Mouse (Mus musculus): ENCODE results near the gene Rpl9. TPM values are rescaled to one million over a fixed set of nuclear protein-coding genes. Genes with fewer than 3 reads are reported as not detected.

The Rpl9 gene
- polyA plus RNA-seq, 1 experiment from 2014 or later: 793 TPM

- no peaks in the 10 kb centered on the region for H3K27me3 ChIP-seq
- no peaks in the 10 kb centered on the region for H3K9me3 ChIP-seq (replicated peaks)
- H3K4me2 ChIP-seq: no peak overlapping the region
- ATAC-seq: no peak
- no peak overlapping the region for H3K27ac ChIP-seq
- 89% methylated on average over 6 of the region's 6 CpGs for WGBS
- H3K4me1 ChIP-seq: no peaks in the 10 kb centered on the region
- no peak overlapping the region for H3K9ac ChIP-seq
- no peaks in the 10 kb centered on the region for H3K36me3 ChIP-seq (ENCODE audit: poor library complexity, severe bottlenecking)
- H3K4me3 ChIP-seq: no peak overlapping the region
These were observed 34.4 kb downstream of the Rpl9 start for GRCm38 (mm10) chr5:65356851-65357250.

GRCm38 (mm10) chr5:65354985-65355384 is 36.3 kb downstream of the Rpl9 start:
- no peak overlapping the region for H3K4me3 ChIP-seq
- H3K27me3 ChIP-seq: no peaks in the 10 kb centered on the region
- ATAC-seq: no peak
- no peak overlapping the region for H3K27ac ChIP-seq
- no peaks in the 10 kb centered on the region for H3K9me3 ChIP-seq (replicated peaks)
- 78% methylated on average over 5 of the region's 5 CpGs for WGBS
- H3K36me3 ChIP-seq (ENCODE audit: poor library complexity, severe bottlenecking): no peaks in the 10 kb centered on the region
- no peak overlapping the region for H3K9ac ChIP-seq
- no peaks in the 10 kb centered on the region for H3K4me1 ChIP-seq
- H3K4me2 ChIP-seq: no peak overlapping the region

GRCm38 (mm10) chr5:65354097-65354496 is 37.1 kb downstream of the Rpl9 start:
- Histone ChIP-seq H3K27me3 (no peaks in the 10 kb centered on the region), H3K4me1 (no peaks in the 10 kb centered on the region), H3K27ac (no peak overlapping the region), H3K36me3 (ENCODE audit: poor library complexity, severe bottlenecking) (no peaks in the 10 kb centered on the region), H3K4me3 (no peak overlapping the region), H3K9me3 (replicated peaks) (no peaks in the 10 kb centered on the region), H3K4me2 (no peak overlapping the region), H3K9ac (no peak overlapping the region)
- ATAC-seq: no peak
- whole genome bisulfite sequencing: 90% methylated on average over 3 of the region's 3 CpGs

- Histone ChIP-seq H3K4me1 (no peaks in the 10 kb centered on the region), H3K9ac (no peak overlapping the region), H3K36me3 (ENCODE audit: poor library complexity, severe bottlenecking) (no peaks in the 10 kb centered on the region), H3K9me3 (replicated peaks) (no peaks in the 10 kb centered on the region), H3K4me3 (no peak overlapping the region), H3K27me3 (no peaks in the 10 kb centered on the region), H3K27ac (no peak overlapping the region), H3K4me2 (no peak overlapping the region)
- ATAC-seq: no peak
- 79% methylated on average over 10 of the region's 10 CpGs for WGBS
These were observed 40.7 kb downstream of the Rpl9 start for GRCm38 (mm10) chr5:65350508-65350907.

DNA sequence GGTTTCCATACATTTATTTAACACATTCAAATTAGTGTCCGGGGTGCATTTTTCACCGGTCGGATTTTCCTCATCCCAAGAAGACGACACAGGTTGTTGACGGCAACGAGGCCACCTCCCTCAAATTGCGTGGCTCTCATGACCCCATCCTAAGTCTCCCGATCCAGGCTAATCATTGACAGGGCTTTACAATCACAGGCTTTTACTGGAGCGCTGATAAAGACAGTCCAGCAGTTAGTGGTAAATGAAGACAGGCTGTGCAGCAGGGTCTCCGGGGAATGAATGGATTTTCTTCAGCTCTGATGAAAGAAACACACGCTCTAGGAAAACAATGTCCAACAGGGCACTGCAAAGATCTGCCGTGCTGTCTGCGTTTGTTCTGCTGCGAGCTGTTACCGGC is 43.1 kb downstream of the Rpl9 start, which contains the start of gene Klb:
Gene Klb (plus strand): TSS at position 147 of the 400 bp plus-strand sequence.
- Histone ChIP-seq H3K9ac (no peak within 1 kb of the TSS), H3K4me1 (no peaks in the 10 kb centered on the region), H3K27ac (no peak within 1 kb of the TSS), H3K4me2 (peak within 1 kb of the TSS; percentile 4; the same call in 1 of the 2 replicates), H3K9me3 (replicated peaks) (no peaks in the 10 kb centered on the region), H3K4me3 (no peak within 1 kb of the TSS), H3K36me3 (ENCODE audit: poor library complexity, severe bottlenecking) (no peaks in the 10 kb centered on the region), H3K27me3 (no peaks in the 10 kb centered on the region)
- 50% methylated on average over 15 of the region's 15 CpGs for WGBS
- ATAC-seq: no peak

DNA sequence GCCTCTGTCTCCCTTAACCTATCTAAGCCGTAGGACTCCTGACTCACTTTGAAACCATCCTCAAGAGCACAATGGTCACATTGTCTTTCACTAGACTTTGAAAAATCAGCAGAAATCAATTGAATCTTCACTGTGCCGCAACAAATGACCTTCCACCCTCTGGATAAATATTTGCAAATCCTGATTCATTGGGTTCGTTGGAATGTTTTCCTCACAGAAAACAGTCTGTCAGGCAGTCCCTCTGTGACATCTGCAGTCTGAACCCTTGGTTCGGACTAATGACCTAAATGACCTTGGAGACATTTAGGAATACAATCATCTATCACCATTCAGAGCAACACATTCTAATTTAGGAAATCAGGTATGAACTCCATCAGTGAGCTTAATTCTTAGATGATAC is 51.1 kb downstream of the Rpl9 start:
- H3K4me1 ChIP-seq: peaks cover 4% of the 10 kb centered on the region; the same call in 1 of the 2 replicates
- H3K9me3 ChIP-seq (replicated peaks): no peaks in the 10 kb centered on the region
- no peaks in the 10 kb centered on the region for H3K27me3 ChIP-seq
- no peaks in the 10 kb centered on the region for H3K36me3 ChIP-seq (ENCODE audit: poor library complexity, severe bottlenecking)
- H3K27ac ChIP-seq: no peak overlapping the region
- H3K4me2 ChIP-seq: no peak overlapping the region
- no peak overlapping the region for H3K4me3 ChIP-seq
- ATAC-seq: no peak
- 68% methylated on average over 4 of the region's 4 CpGs for WGBS
- H3K9ac ChIP-seq: no peak overlapping the region

GRCm38 (mm10) chr5:65338394-65338793 is 52.9 kb downstream of the Rpl9 start:
- ATAC-seq: no peak
- Histone ChIP-seq H3K36me3 (ENCODE audit: poor library complexity, severe bottlenecking) (no peaks in the 10 kb centered on the region), H3K9ac (no peak overlapping the region), H3K27me3 (no peaks in the 10 kb centered on the region), H3K4me2 (no peak overlapping the region), H3K4me3 (no peak overlapping the region), H3K4me1 (peaks cover 18% of the 10 kb centered on the region), H3K27ac (no peak overlapping the region), H3K9me3 (replicated peaks) (no peaks in the 10 kb centered on the region)
- 85% methylated on average over 6 of the region's 6 CpGs for WGBS

Other genes with a start within 250 kb of the Rpl9 start
- gene Wdr19, start 191.7 kb downstream of the Rpl9 start, polyA plus RNA-seq (2015; fragmentation: Nextera tagmentation; extraction: Ambion mirVana): 10.4 and 12.6 TPM in 2 replicates
- gene Rfc1, start 55.8 kb downstream of the Rpl9 start, polyA plus RNA-seq (2015; fragmentation: Nextera tagmentation; extraction: Ambion mirVana): 70.1 and 70.5 TPM in 2 replicates
- gene Klb, start 43.1 kb downstream of the Rpl9 start, polyA plus RNA-seq (2015; fragmentation: Nextera tagmentation; extraction: Ambion mirVana): 0.06 and 0.17 TPM in 2 replicates
- 67.7 and 68.6 TPM in 2 replicates for gene Lias, start 53 bp upstream of the Rpl9 start, polyA plus RNA-seq (2015; fragmentation: Nextera tagmentation; extraction: Ambion mirVana)
- gene Ugdh, start 44.5 kb upstream of the Rpl9 start, polyA plus RNA-seq (2015; fragmentation: Nextera tagmentation; extraction: Ambion mirVana): 60.3 and 62.4 TPM in 2 replicates
- not detected in 2 replicates for gene Gm43552, start 101.4 kb upstream of the Rpl9 start, polyA plus RNA-seq (2015; fragmentation: Nextera tagmentation; extraction: Ambion mirVana)
- gene Smim14, start 145.7 kb upstream of the Rpl9 start, polyA plus RNA-seq (2015; fragmentation: Nextera tagmentation; extraction: Ambion mirVana): 131 and 133 TPM in 2 replicates
- gene Ube2k, start 145.8 kb upstream of the Rpl9 start, polyA plus RNA-seq (2015; fragmentation: Nextera tagmentation; extraction: Ambion mirVana): 194 and 196 TPM in 2 replicates